Mouse (Mus musculus) kidney, postnatal 0 days (tissue): ENCODE results near the gene Tpcn1. TPM values are rescaled to one million over a fixed set of nuclear protein-coding genes. Genes with fewer than 3 reads are reported as not detected.

Experiments used
- ATAC-seq: fragments of 200-750 bp; cut with Nextera tagmentation; replicated peaks from 2 replicates; pipeline ENCODE4 v1.8.0; 2017; ENCODE audit warnings: low read depth, moderate number of reproducible peaks, moderate TSS enrichment, moderate library complexity; ENCODE audit not compliant: low FRiP score
- DNase-seq: peaks from one replicate; pipeline ENCODE4 v3.0.0-alpha.2; 2016; ENCODE audit warnings: low spot score
- H3K27ac ChIP-seq: fragments of 300-500 bp; sonication (generic); 2 replicates; pipeline ENCODE4 v1.5.1; 2014; ENCODE audit warnings: mild to moderate bottlenecking
- H3K27me3 ChIP-seq: fragments of 300-500 bp; sonication (generic); 2 replicates; pipeline ENCODE4 v1.6.1; 2014; ENCODE audit warnings: low read length, mixed read lengths; ENCODE audit not compliant: insufficient read depth
- H3K36me3 ChIP-seq: fragments of 300-500 bp; sonication (generic); 2 replicates; pipeline ENCODE4 v1.6.1; 2014; ENCODE audit warnings: low read length, mixed read lengths; ENCODE audit not compliant: insufficient read depth
- H3K4me1 ChIP-seq: fragments of 300-500 bp; sonication (generic); replicated peaks from 2 replicates; pipeline ENCODE4 v1.6.1; 2014; ENCODE audit warnings: antibody characterized with exemption, low read length, mixed read lengths; ENCODE audit not compliant: insufficient read depth
- H3K4me2 ChIP-seq: fragments of 300-500 bp; sonication (generic); 2 replicates; pipeline ENCODE4 v1.6.1; 2014; ENCODE audit warnings: mild to moderate bottlenecking, low read length, moderate library complexity, mixed read lengths
- H3K4me3 ChIP-seq: fragments of 300-500 bp; sonication (generic); replicated peaks from 2 replicates; pipeline ENCODE4 v1.5.1; 2014; ENCODE audit warnings: low read depth, low read length
- H3K9ac ChIP-seq: fragments of 300-500 bp; sonication (generic); 2 replicates; pipeline ENCODE4 v1.6.1; 2014; ENCODE audit warnings: low read depth, low read length
- H3K9me3 ChIP-seq: fragments of 300-500 bp; sonication (generic); replicated peaks from 2 replicates; pipeline ENCODE4 v1.6.1; 2016; ENCODE audit warnings: low read length, inconsistent platforms, mixed read lengths
- CTCF ChIP-seq: IDR thresholded peaks from 2 replicates; pipeline ENCODE4 v1.5.1; 2016; ENCODE audit warnings: antibody characterized with exemption, low read depth, mild to moderate bottlenecking, moderate library complexity
- WGBS: fragments of 180-500 bp; shearing (Covaris S2); extraction: QIAGEN DNeasy Blood & Tissue Kit; methylation state at CpG from one replicate; pipeline ENCODE4 v1.1.7; 2014; 5-methylcytosine and 5-hydroxymethylcytosine counted together
- polyA plus RNA-seq: library from polyadenylated mRNA; unstranded; fragments of >200 nt; fragmentation: Nextera tagmentation; extraction: Ambion mirVana; gene quantifications from 2 replicates; pipeline ENCODE4 v1.2.1, GENCODE M21; 2015

Tpcn1 gene
- polyA plus RNA-seq, 1 experiment from 2014 or later, result 35.4 TPM

DNA sequence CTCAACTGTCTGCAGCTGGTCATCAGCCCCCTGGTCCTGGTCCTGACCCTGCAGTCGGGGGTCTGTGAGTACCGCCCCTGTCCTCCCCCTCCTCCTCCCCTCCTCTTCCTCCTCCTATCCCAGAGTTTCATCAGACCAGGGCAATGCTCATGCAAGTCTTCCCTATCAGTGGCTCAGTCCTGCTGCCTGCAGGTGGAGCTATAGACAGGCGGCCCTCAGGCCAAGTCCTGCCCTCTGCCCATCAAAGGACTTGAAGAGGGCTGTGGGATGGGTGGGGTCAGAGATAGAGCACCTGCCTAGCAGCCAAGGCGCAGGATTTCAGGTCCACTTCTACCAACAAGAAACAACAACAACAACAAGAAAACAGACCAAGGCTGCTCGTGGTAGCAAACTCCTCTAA lies 62.7 kb downstream of the Tpcn1 start:
- TF ChIP-seq CTCF, result peak; percentile 71
- 47% methylated on average over 5 of the region's 5 CpGs for WGBS
- ATAC-seq, result no peak
- Histone ChIP-seq H3K27ac (no peak overlapping the region), H3K4me1 (no peaks in the 10 kb centered on the region), H3K27me3 (no peaks in the 10 kb centered on the region), H3K36me3 (peaks cover 33% of the 10 kb centered on the region; the same call in 1 of the 2 replicates), H3K9ac (no peak overlapping the region), H3K4me2 (no peak overlapping the region), H3K4me3 (no peak overlapping the region), H3K9me3 (no peaks in the 10 kb centered on the region)
- DNase-seq, result no peak

DNA sequence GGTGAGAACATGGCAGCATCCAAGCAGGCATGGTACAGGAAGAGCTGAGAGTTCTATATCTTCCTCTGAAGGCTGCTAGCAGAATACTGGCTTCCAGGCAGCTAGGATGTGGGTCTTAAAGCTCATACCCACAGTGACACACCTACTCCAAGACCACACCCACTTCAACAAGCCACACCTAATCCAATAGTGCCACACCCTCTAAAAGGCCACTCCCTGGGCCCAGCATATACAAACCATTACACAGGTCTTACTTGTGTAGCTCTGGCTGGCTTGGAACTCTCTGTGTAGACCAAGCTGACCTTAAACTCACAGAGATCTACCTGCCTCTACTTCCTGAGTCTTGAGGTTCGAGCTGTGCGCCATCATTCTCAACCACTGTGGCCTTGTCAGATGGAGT lies 63.7 kb downstream of the Tpcn1 start:
- no peak for TF ChIP-seq CTCF
- WGBS, result 91% methylated on average over 2 of the region's 2 CpGs

DNA sequence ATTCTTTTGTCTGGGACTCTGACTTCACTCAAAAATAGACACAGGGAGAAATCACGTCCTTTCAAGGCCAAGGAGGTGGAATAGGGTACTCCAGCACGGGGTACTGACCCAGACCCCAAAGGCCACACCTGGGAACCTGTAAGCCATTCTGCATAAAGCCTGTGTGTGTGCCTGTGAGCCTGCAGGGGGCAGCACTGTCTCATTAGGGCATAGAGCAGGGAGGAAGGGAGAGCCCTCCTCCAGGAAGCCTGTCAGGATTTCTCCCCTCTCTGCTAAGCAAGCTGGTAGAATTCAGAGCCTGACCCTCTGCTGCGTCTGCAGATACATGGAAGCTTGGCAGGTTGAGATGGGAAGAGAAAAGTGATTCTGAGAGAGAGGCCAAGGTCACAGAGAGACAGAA lies 65.8 kb downstream of the Tpcn1 start:
- 84% methylated on average over 3 of the region's 3 CpGs for WGBS
- H3K27ac ChIP-seq, result no peak overlapping the region
- no peaks in the 10 kb centered on the region for H3K27me3 ChIP-seq
- DNase-seq (peak; percentile 16), ATAC-seq (no peak)
- H3K9ac ChIP-seq, result no peak overlapping the region
- TF ChIP-seq CTCF, result peak; percentile 69
- H3K36me3 ChIP-seq, result peaks cover 27% of the 10 kb centered on the region; the same call in 1 of the 2 replicates
- H3K9me3 ChIP-seq, result no peaks in the 10 kb centered on the region
- no peaks in the 10 kb centered on the region for H3K4me1 ChIP-seq
- no peak overlapping the region for H3K4me2 ChIP-seq
- H3K4me3 ChIP-seq, result no peak overlapping the region

More for the DNA sequence above, 63.7 kb downstream of the Tpcn1 start:
- no peaks in the 10 kb centered on the region for H3K9me3 ChIP-seq
- no peaks in the 10 kb centered on the region for H3K4me1 ChIP-seq
- H3K36me3 ChIP-seq, result peaks cover 28% of the 10 kb centered on the region; the same call in 1 of the 2 replicates
- no peaks in the 10 kb centered on the region for H3K27me3 ChIP-seq
- no peak overlapping the region for H3K4me3 ChIP-seq
- no peak overlapping the region for H3K4me2 ChIP-seq
- no peak for DNase-seq
- H3K9ac ChIP-seq, result no peak overlapping the region
- ATAC-seq, result no peak
- no peak overlapping the region for H3K27ac ChIP-seq

DNA sequence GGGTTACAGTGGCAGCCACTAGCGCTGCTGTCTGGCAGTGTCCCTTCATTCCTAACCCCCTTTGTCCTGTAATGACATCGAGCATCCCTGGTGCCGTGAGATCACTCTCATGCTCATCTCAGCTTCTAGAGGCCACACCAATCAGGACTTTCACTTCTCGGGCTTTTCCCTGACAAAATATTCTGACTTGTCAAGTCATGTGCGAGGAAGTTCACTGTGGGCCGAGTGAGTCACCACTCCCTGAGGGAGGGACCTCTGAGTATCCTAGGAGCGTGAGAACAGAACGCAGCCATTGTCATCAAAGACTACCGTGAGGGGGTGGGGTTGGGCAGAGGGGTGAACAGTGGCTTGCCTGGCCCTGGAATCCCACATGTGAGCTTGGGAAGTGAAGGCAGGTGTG lies 70.9 kb downstream of the Tpcn1 start:
- Histone ChIP-seq H3K4me2 (no peak overlapping the region), H3K9ac (no peak overlapping the region), H3K9me3 (no peaks in the 10 kb centered on the region), H3K36me3 (peaks cover 15% of the 10 kb centered on the region; the same call in 1 of the 2 replicates), H3K27ac (no peak overlapping the region), H3K4me3 (no peak overlapping the region), H3K27me3 (no peaks in the 10 kb centered on the region), H3K4me1 (peaks cover 28% of the 10 kb centered on the region)
- ATAC-seq (no peak), DNase-seq (peak; percentile 14)
- WGBS, result 48% methylated on average over 9 of the region's 9 CpGs
- TF ChIP-seq CTCF, result no peak

DNA sequence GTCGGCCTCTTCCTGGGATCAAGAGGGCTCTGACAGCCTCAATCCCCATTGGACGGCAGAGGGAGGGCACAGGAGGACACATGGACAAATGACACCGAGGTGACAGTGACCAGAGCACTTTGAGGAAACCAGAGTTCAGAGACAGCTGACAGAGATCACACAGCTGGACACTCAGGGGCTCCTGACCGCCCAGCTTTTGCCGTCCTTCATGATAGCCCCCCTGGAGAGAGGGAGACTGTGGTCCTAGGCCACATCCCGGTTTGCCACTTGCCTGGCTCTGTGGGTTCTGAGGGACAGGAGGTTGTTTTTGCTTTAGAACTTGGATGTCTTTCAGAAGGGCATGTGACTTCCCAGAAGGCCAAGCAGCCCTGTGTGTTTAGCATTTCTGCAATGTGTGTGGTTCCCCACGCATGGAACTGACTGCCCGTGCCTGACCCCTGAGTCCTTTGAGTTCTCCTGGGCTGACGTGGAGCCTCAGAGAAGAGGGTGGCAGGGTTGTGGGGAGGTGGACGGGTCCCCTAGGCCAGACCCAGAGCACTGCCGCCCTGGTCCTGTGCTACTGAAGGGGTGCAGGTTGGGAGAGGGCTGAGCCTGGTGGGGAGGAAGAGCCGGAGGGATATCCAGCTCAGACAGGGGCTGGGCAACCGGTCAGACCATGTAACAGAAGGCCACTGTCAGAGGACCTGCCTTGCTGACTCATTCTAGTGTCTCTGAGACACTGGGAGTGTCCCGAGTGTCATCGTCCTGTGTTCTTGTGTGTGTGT lies 72.1 kb downstream of the Tpcn1 start:
- no peak for TF ChIP-seq CTCF
- H3K4me3 ChIP-seq, result no peak overlapping the region
- H3K36me3 ChIP-seq, result peaks cover 7% of the 10 kb centered on the region; the same call in 1 of the 2 replicates
- H3K4me2 ChIP-seq, result no peak overlapping the region
- DNase-seq (peak; percentile 22), ATAC-seq (peak; percentile 35)
- H3K27me3 ChIP-seq, result no peaks in the 10 kb centered on the region
- no peaks in the 10 kb centered on the region for H3K9me3 ChIP-seq
- no peak overlapping the region; the same call in 1 of the 2 replicates for H3K9ac ChIP-seq
- H3K27ac ChIP-seq, result no peak overlapping the region
- H3K4me1 ChIP-seq, result peaks cover 28% of the 10 kb centered on the region
- 50% methylated on average over 14 of the region's 15 CpGs for WGBS

DNA sequence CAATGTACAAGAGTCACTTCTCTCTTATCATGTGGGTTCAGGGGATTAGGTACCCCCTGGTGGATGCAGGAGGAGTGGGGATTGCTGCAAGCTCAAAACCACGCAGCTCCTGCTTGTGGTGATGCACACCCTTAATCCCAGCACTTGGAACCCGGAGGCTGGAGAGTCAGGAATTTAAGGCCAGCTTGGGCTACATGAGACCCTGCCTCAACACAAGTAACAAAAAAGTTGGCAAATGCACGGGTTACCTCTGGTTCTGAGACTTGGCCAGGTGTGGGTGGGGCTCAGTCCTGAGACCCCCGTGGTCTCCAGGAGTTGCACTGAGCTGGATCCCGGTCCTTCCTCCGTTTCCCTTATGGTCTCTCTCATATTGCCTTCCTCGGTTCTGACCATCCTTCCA lies 73.0 kb downstream of the Tpcn1 start:
- DNase-seq, result no peak
- no peak overlapping the region for H3K4me2 ChIP-seq
- H3K4me1 ChIP-seq, result peaks cover 28% of the 10 kb centered on the region
- H3K9me3 ChIP-seq, result no peaks in the 10 kb centered on the region
- no peak overlapping the region for H3K9ac ChIP-seq
- no peak; the same call in 1 of the 2 replicates for TF ChIP-seq CTCF
- H3K36me3 ChIP-seq, result no peaks in the 10 kb centered on the region
- WGBS, result 76% methylated on average over 7 of the region's 7 CpGs
- no peaks in the 10 kb centered on the region for H3K27me3 ChIP-seq
- peak overlapping the region; percentile 55 for H3K27ac ChIP-seq
- ATAC-seq, result no peak
- no peak overlapping the region for H3K4me3 ChIP-seq
